Mouse (Mus musculus): Measurements from ENCODE around the gene Asl.

- TF ChIP-seq CTCF (conservative IDR thresholded peaks at IDR 0.05; ENCODE audit: low read length) (no peak), NANOG (IDR thresholded peaks at IDR 0.05; ENCODE audit: borderline replicate concordance, low read length) (no peak), POU5F1 (IDR thresholded peaks at IDR 0.05; ENCODE audit: borderline replicate concordance, low read length) (no peak)
Observed at GRCm38 (mm10) chr5:130060329-130060665, 31.2 kb upstream of the Asl start.

Measured in E14TG2a.4 (cell line).